Mouse (Mus musculus) ES-Bruce4 (cell line): Measurements from ENCODE around the gene Hist1h2bn.
"Not testable (repeated sequence)": the region's sequence is repeated elsewhere in the genome, so short reads cannot be mapped to it uniquely, and the experiment has no call there.

Source experiments
- CTCF ChIP-seq: IDR thresholded peaks from one replicate; pipeline ENCODE4 v1.8.1; 2011; ENCODE audit warnings: low read depth, low read length
- POLR2A ChIP-seq: IDR thresholded peaks from one replicate; pipeline ENCODE4 v1.8.1; 2011; ENCODE audit warnings: low read length; ENCODE audit not compliant: insufficient read depth

DNA sequence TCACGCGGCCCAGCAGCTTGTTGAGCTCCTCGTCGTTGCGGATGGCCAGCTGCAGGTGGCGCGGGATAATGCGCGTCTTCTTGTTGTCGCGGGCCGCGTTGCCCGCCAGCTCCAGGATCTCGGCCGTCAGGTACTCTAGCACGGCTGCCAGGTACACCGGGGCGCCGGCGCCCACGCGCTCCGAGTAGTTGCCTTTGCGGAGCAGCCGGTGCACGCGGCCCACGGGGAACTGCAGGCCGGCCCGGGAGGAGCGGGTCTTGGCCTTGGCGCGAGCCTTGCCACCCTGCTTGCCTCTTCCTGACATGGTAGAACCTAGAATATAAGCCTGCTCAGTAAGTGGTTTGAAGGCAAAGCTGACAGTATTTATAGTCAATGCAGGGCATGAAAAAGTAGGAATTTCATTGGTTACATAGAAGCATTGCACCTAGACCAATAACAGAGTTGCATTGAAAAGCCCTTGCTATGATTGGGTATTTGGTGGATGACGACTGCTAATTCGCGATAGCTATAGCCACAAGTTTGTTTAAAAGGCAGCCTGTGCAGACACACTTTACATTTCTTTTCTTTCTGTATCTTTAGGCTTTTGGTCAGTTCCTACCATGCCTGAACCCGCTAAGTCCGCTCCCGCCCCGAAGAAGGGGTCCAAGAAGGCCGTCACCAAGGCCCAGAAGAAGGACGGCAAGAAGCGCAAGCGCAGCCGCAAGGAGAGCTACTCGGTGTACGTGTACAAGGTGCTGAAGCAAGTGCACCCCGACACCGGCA lies at the start of gene Hist1h2bn, which contains the start of gene Hist1h2ak:
- not testable (repeated sequence) for TF ChIP-seq CTCF
- peak; percentile 71 for TF ChIP-seq POLR2A
